Mouse (Mus musculus) brain, adult 2 months (tissue): ENCODE measurements around the gene Olfr146.

Experiments used
- DNase-seq: peaks from one replicate; pipeline ENCODE4 v3.0.0; 2011; ENCODE audit warnings: low read depth, low spot score

Olfr146 gene

GRCm38 (mm10) chr9:39023277-39023676 lies at the start of gene Olfr146:
Olfr146 (minus strand) TSS chr9:39023377.
- no peak for DNase-seq

GRCm38 (mm10) chr9:39064851-39065250 lies 41.7 kb upstream of the Olfr146 start, which contains the start of gene Olfr937:
Olfr937 (minus strand) TSS chr9:39064951.
- DNase-seq, result no peak

GRCm38 (mm10) chr9:38999583-38999982 lies 23.6 kb downstream of the Olfr146 start, which contains the start of gene Olfr935:
Olfr935 (minus strand) TSS chr9:38999683.
- DNase-seq, result no peak

DNA sequence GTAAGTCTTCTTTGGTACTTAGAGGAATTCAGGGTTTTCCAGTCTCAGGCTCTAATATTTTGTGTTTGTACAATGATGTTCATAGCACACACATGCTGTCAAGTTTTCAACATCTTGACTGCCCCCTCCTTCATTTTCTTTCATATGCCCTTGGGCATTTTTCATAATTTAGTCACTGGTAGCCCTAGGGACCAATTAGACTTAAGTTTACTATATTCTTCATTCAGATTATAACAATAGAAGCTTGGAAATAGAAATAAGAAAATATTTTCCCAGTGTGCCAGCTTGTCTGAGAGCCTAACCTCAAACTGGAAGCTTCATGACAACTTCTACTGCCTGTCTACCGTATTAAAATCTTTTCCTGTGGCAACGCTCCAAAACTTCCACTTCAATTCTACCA lies 35.0 kb downstream of the Olfr146 start, which contains the start of gene Olfr934:
TSS of gene Olfr934 (minus strand) at position 101 of the 400 bp plus-strand sequence.
- DNase-seq, result no peak

DNA sequence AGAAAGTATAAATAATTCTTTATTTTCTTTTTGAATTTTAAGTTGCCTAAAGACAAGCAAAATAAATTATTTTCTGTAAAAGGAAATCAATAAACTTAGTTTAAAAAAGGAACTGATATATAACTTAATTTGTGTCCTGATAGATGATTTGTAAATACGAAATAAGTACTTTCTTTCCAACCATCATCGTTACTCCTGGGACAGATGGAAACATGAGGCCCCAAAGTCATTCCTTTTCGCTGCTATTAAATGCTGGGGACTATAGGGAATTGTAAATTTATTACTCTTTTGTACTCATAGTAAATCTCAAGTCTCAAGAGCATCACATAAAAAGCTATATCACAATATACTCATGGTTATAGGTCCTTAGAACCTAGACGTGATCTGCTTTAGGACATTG lies 51.2 kb downstream of the Olfr146 start, which contains the start of gene Olfr933:
TSS of gene Olfr933 (plus strand) at position 301 of the 400 bp plus-strand sequence.
- DNase-seq, result no peak
